24 mouse cellular contexts compared by ENCODE assay signal in the genomic region with DNA sequence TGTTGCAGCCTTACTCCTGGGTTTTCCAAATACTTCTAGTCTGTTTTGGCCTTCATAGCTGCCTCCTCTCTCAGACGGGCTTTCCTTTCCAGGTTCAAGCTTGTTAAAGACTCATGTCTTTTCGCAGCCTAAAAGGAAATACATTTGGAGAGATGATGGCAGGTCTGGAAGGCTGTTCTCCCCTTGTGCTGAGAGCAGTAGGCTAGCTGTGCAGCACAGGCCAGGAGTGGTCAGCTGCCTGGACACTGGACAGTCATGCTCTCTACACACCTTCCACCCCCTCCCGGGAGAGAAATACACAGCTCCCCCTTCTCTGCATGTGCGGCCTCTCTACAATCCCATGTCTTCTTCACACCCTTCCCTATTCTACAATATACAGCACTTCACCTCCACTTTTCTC. TPM values are rescaled to one million over a fixed set of nuclear protein-coding genes. Genes with fewer than 3 reads are reported as not detected.
DNase-seq lines count a peak whose midpoint lies in the region; ATAC-seq and TF ChIP-seq lines count a peak whose summit lies in the region.
"Had no signal": no experiment of that assay in that cellular context is flagged by ENCODE, and none has a peak within 500 bp of the region (broad histone marks: within the 10 kb centered on the region; RNA-seq: fewer than 3 reads in every experiment).

No protein-coding gene starts in this region.

- in situ Hi-C loops in CH12.LX (cut with MboI; ENCODE audit: low pct_ligation_motif_present, low pct_unique_long_range_greater_than_20kb, low sequenced_read_pairs): no loop called here

- H3K27ac ChIP-seq in heart, postnatal 0 days (ENCODE audit: low read depth): peak overlapping the region; percentile 54; the same call in 1 of the 2 replicates
- H3K27ac ChIP-seq in heart, embryonic 12.5 days (ENCODE audit: poor library complexity, severe bottlenecking): no peak overlapping the region
- no peak overlapping the region for H3K27ac ChIP-seq in CH12.LX (ENCODE audit: insufficient read depth, low read depth)
- no peak overlapping the region for H3K27ac ChIP-seq in forebrain, embryonic 11.5 days (ENCODE audit: low read depth, low read length)
- H3K27ac ChIP-seq: embryonic facial prominence, embryonic 13.5 days; embryonic facial prominence, embryonic 15.5 days; forebrain, embryonic 10.5 days; forebrain, embryonic 13.5 days; forebrain, embryonic 15.5 days had no signal

- H3K4me2 ChIP-seq in heart, postnatal 0 days (ENCODE audit: low read depth, low read length): no peak overlapping the region
- no peak overlapping the region for H3K4me2 ChIP-seq in heart, embryonic 12.5 days
- H3K4me2 ChIP-seq in CH12.LX (ENCODE audit: insufficient read depth, low read depth, poor library complexity, severe bottlenecking): no peak overlapping the region
- H3K4me2 ChIP-seq in forebrain, embryonic 11.5 days (ENCODE audit: low read depth, low read length, severe bottlenecking): no peak overlapping the region
- H3K4me2 ChIP-seq: embryonic facial prominence, embryonic 13.5 days; embryonic facial prominence, embryonic 15.5 days; forebrain, embryonic 13.5 days; forebrain, embryonic 15.5 days had no signal

- TF ChIP-seq EP300 in heart, postnatal 0 days (IDR thresholded peaks at IDR 0.05; ENCODE audit: low read depth): no peak
- no peak for TF ChIP-seq EP300 in CH12.LX (IDR thresholded peaks at IDR 0.05; ENCODE audit: low read length)

- 77% methylated on average over 4 of the region's 4 CpGs for WGBS in heart, postnatal 0 days
- 88% methylated on average over 4 of the region's 4 CpGs for WGBS in heart, embryonic 12.5 days
- 84% methylated on average over 4 of the region's 4 CpGs for WGBS in forebrain, embryonic 11.5 days

- peak; percentile 80 for DNase-seq in heart, adult 11 months
- DNase-seq in heart, adult 18-20 months: no peak
- DNase-seq in heart, postnatal 0 days (ENCODE audit: low spot score): no peak
- no peak for DNase-seq in CH12.LX (ENCODE audit: extremely low read depth)
- DNase-seq in forebrain, embryonic 11.5 days (ENCODE audit: low spot score): no peak
- DNase-seq: adrenal gland, adult 2 months; adrenal gland, postnatal 10 days; adrenal gland, postnatal 25 days; B cell, adult 2 months; cerebellum, adult 11 months; cerebellum, adult 18-20 months; cerebellum, adult 8-10 months; cerebellum, adult 9-11 months; cerebellum, postnatal 14 days; cerebellum, postnatal 36 days; forebrain, postnatal 0 days had no signal

- no peaks in the 10 kb centered on the region for H3K27me3 ChIP-seq in heart, postnatal 0 days (ENCODE audit: control insufficient read depth, insufficient read depth, low read length)
- H3K27me3 ChIP-seq in heart, embryonic 12.5 days (replicated peaks): no peaks in the 10 kb centered on the region
- H3K27me3 ChIP-seq in CH12.LX (replicated peaks): no peaks in the 10 kb centered on the region
- no peaks in the 10 kb centered on the region for H3K27me3 ChIP-seq in forebrain, embryonic 11.5 days (ENCODE audit: control insufficient read depth, insufficient read depth, low read length)
- H3K27me3 ChIP-seq: embryonic facial prominence, embryonic 13.5 days; embryonic facial prominence, embryonic 15.5 days; forebrain, embryonic 13.5 days; forebrain, embryonic 15.5 days had no signal

- no peak for ATAC-seq in heart, postnatal 0 days (ENCODE audit: insufficient read depth, low read depth)
- ATAC-seq in heart, embryonic 12.5 days (ENCODE audit: insufficient number of reproducible peaks, low FRiP score): no peak
- ATAC-seq in forebrain, embryonic 11.5 days (replicated peaks; ENCODE audit: low FRiP score): no peak
- ATAC-seq: CD4-positive, CD25-positive, alpha-beta regulatory T cell, adult 4 months; forebrain, embryonic 13.5 days; forebrain, embryonic 15.5 days; forebrain, postnatal 0 days had no signal

- no peak overlapping the region for H3K9ac ChIP-seq in heart, postnatal 0 days (replicated peaks; ENCODE audit: low read depth, low read length)
- no peak overlapping the region for H3K9ac ChIP-seq in heart, embryonic 12.5 days
- H3K9ac ChIP-seq in CH12.LX (ENCODE audit: insufficient read depth, low read depth): no peak overlapping the region
- no peak overlapping the region for H3K9ac ChIP-seq in forebrain, embryonic 11.5 days (ENCODE audit: low read length)
- H3K9ac ChIP-seq: embryonic facial prominence, embryonic 13.5 days; embryonic facial prominence, embryonic 15.5 days; forebrain, embryonic 13.5 days; forebrain, embryonic 15.5 days; forebrain, postnatal 0 days had no signal

- H3K79me2 ChIP-seq in CH12.LX (replicated peaks; ENCODE audit: control insufficient read depth, extremely low read depth, insufficient read depth, poor library complexity, severe bottlenecking): peaks cover 14% of the 10 kb centered on the region

- no peak for TF ChIP-seq CTCF in heart, postnatal 0 days (IDR thresholded peaks at IDR 0.05; ENCODE audit: low read depth)
- TF ChIP-seq CTCF in CH12.LX (conservative IDR thresholded peaks at IDR 0.05 in 1 of 2, IDR thresholded peaks at IDR 0.05 in 1 of 2; ENCODE audit: low read depth in 2 of 2, low read length in 2 of 2): no peak

- H3K9me3 ChIP-seq in heart, postnatal 0 days (replicated peaks; ENCODE audit: control insufficient read depth, low read length): no peaks in the 10 kb centered on the region
- H3K9me3 ChIP-seq in heart, embryonic 12.5 days (replicated peaks): no peaks in the 10 kb centered on the region
- H3K9me3 ChIP-seq in CH12.LX (replicated peaks; ENCODE audit: low read length): peaks cover 7% of the 10 kb centered on the region
- H3K9me3 ChIP-seq in forebrain, embryonic 11.5 days (ENCODE audit: control insufficient read depth, low read length): no peaks in the 10 kb centered on the region
- H3K9me3 ChIP-seq: embryonic facial prominence, embryonic 13.5 days; embryonic facial prominence, embryonic 15.5 days; forebrain, embryonic 10.5 days; forebrain, embryonic 13.5 days; forebrain, embryonic 15.5 days had no signal

- TF ChIP-seq POLR2A in CH12.LX (IDR thresholded peaks at IDR 0.05; ENCODE audit: low read depth, low read length): no peak

- dilution Hi-C loops in CH12.LX (cut with MboI; ENCODE audit: extremely low pct_ligation_motif_present, extremely low pct_unique_long_range_greater_than_20kb, low sequenced_read_pairs): no loop called here

- TF ChIP-seq RAD21 in CH12.LX (IDR thresholded peaks at IDR 0.05; ENCODE audit: low read depth, low read length): no peak

- H3K4me1 ChIP-seq in heart, postnatal 0 days (ENCODE audit: control insufficient read depth, insufficient read depth): peaks cover 14% of the 10 kb centered on the region
- peaks cover 29% of the 10 kb centered on the region for H3K4me1 ChIP-seq in heart, embryonic 12.5 days (replicated peaks)
- H3K4me1 ChIP-seq in CH12.LX (ENCODE audit: control insufficient read depth in 1 of 2, insufficient read depth in 2 of 2): peaks cover 3 to 30% of the 10 kb centered on the region in 2 experiments; a peak in 3 of 4 replicates
- H3K4me1 ChIP-seq in forebrain, embryonic 11.5 days (replicated peaks; ENCODE audit: control insufficient read depth, insufficient read depth, low read length): 0 out of 2 replicates have a peak, but pooled peaks cover 6% of the 10 kb centered on the region

- H3K36me3 ChIP-seq in heart, postnatal 0 days (replicated peaks; ENCODE audit: control insufficient read depth, insufficient read depth, low read length): peaks cover 55% of the 10 kb centered on the region
- peaks cover 60% of the 10 kb centered on the region for H3K36me3 ChIP-seq in heart, embryonic 12.5 days
- peaks cover 45 to 63% of the 10 kb centered on the region in 2 experiments for H3K36me3 ChIP-seq in CH12.LX (replicated peaks in 1 of 2; ENCODE audit: control insufficient read depth in 1 of 2, insufficient read depth in 1 of 2, low read length in 1 of 2)
- H3K36me3 ChIP-seq in forebrain, embryonic 11.5 days (ENCODE audit: control insufficient read depth, insufficient read depth, low read length): peaks cover 12% of the 10 kb centered on the region

- H3K4me3 ChIP-seq in heart, postnatal 0 days (ENCODE audit: low read depth, low read length): no peak overlapping the region
- no peak overlapping the region for H3K4me3 ChIP-seq in heart, embryonic 12.5 days
- H3K4me3 ChIP-seq in CH12.LX (replicated peaks in 1 of 3; ENCODE audit: low read depth in 2 of 3, low read length in 2 of 3, poor library complexity in 1 of 3): no peak overlapping the region
- H3K4me3 ChIP-seq in forebrain, embryonic 11.5 days (ENCODE audit: low read depth, low read length): no peak overlapping the region
- H3K4me3 ChIP-seq: embryonic facial prominence, embryonic 13.5 days; embryonic facial prominence, embryonic 15.5 days; erythroblast, embryonic 14.5 days; forebrain, embryonic 10.5 days; forebrain, embryonic 13.5 days; forebrain, embryonic 15.5 days had no signal

RNA-seq across cellular contexts. Expression of a gene that starts 3.0 kb away (rescaled TPM):
- 1 to 10 TPM; 2.6 to 3.0 TPM for total RNA-seq in heart, adult 18-20 months (2021)
- total RNA-seq in heart, postnatal 0 days (2014; rRNA removed; ENCODE audit: low replicate concordance): 5.4 and 7.8 TPM in 2 replicates
- polyA plus RNA-seq in heart, postnatal 0 days (2015; fragmentation: Nextera tagmentation; extraction: Ambion mirVana): 5.8 and 6.8 TPM in 2 replicates
- polyA plus RNA-seq in heart, embryonic 12.5 days (2016; fragmentation: Nextera tagmentation; extraction: Ambion mirVana): 6.2 and 6.3 TPM in 2 replicates
- total RNA-seq in CH12.LX (2012; rRNA removed) (5.9 and 8.4 TPM in 2 replicates), CH12.LX (2014; rRNA removed) (7.4 and 8.0 TPM in 2 replicates)
- polyA plus RNA-seq in CH12.LX (2012; ENCODE audit: insufficient read length, low read depth): 5.4 and 6.2 TPM in 2 replicates
- polyA plus RNA-seq in forebrain, embryonic 11.5 days (2014; fragmentation: Nextera tagmentation; extraction: Ambion mirVana): 11.6 and 12.5 TPM in 2 replicates

RNA-seq across cellular contexts. Expression of a gene that starts 27.4 kb away (rescaled TPM):
- total RNA-seq in heart, adult 18-20 months (2021): 100 to 1,000 TPM; 252 to 253 TPM
- 126 and 370 TPM in 2 replicates for total RNA-seq in heart, postnatal 0 days (2014; rRNA removed; ENCODE audit: low replicate concordance)
- 755 and 772 TPM in 2 replicates for polyA plus RNA-seq in heart, postnatal 0 days (2015; fragmentation: Nextera tagmentation; extraction: Ambion mirVana)
- polyA plus RNA-seq in heart, embryonic 12.5 days (2016; fragmentation: Nextera tagmentation; extraction: Ambion mirVana): 690 and 731 TPM in 2 replicates
- 208 and 419 TPM in 2 replicates for total RNA-seq in CH12.LX (2012; rRNA removed)
- total RNA-seq in CH12.LX (2014; rRNA removed): 358 and 369 TPM in 2 replicates
- 172 and 204 TPM in 2 replicates for polyA plus RNA-seq in CH12.LX (2012; ENCODE audit: insufficient read length, low read depth)
- polyA plus RNA-seq in forebrain, embryonic 11.5 days (2014; fragmentation: Nextera tagmentation; extraction: Ambion mirVana): 307 and 308 TPM in 2 replicates

RNA-seq across cellular contexts. Expression of a gene that starts 27.5 kb away (rescaled TPM):
- 10 to 100 TPM; 30.3 to 36.8 TPM for total RNA-seq in heart, adult 18-20 months (2021)
- total RNA-seq in heart, postnatal 0 days (2014; rRNA removed; ENCODE audit: low replicate concordance): 20.9 and 28.4 TPM in 2 replicates
- 79.2 and 82.6 TPM in 2 replicates for polyA plus RNA-seq in heart, postnatal 0 days (2015; fragmentation: Nextera tagmentation; extraction: Ambion mirVana)
- 86.9 and 89.7 TPM in 2 replicates for polyA plus RNA-seq in heart, embryonic 12.5 days (2016; fragmentation: Nextera tagmentation; extraction: Ambion mirVana)
- total RNA-seq in CH12.LX (2012; rRNA removed) (274 and 280 TPM in 2 replicates), CH12.LX (2014; rRNA removed) (545 and 591 TPM in 2 replicates)
- polyA plus RNA-seq in CH12.LX (2012; ENCODE audit: insufficient read length, low read depth): 188 and 214 TPM in 2 replicates
- 86.6 and 93.6 TPM in 2 replicates for polyA plus RNA-seq in forebrain, embryonic 11.5 days (2014; fragmentation: Nextera tagmentation; extraction: Ambion mirVana)
